Mouse (Mus musculus): ENCODE results near the gene Batf.
"Not testable (repeated sequence)": the region's sequence is repeated elsewhere in the genome, so short reads cannot be mapped to it uniquely, and the experiment has no call there.

The Batf gene

DNA sequence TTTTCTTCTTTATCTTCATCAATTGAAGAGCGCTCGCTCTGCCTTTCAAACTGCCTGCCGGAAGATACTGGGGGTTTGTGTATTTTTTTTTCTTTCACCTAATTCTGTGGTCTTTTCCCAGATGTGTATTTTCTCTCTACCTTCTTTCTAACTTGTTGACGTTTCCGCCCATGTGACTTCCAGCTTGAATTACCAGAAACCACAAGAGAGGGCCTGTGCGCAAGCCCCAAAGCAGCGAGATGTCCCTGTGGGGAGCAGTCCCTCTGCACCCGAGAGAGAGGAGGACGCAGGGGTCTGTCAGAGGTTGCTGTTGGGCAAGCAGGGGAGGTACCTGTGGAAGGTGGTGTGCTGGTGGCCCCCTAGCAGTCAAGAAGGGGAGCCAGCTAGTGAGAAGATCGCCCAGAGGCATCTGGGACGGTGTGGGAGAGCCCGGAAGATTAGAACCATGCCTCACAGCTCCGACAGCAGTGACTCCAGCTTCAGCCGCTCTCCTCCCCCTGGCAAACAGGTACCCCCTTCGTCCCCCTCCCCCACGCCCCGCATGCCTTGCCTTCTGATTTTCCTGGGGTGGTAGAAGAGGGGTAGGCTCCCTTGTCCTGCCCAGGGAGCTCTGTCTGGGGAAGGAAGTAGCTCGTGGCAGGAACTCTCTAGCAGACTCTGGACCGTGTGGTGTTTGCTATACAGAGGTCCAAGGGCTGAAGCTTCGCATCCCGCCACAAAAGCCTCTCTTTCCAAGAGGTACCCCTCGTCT, at the start of gene Batf:
Gene Batf (plus strand): TSS at position 204 of the 751 bp plus-strand sequence.
- no peak for DNase-seq (ENCODE audit: low spot score)

DNA sequence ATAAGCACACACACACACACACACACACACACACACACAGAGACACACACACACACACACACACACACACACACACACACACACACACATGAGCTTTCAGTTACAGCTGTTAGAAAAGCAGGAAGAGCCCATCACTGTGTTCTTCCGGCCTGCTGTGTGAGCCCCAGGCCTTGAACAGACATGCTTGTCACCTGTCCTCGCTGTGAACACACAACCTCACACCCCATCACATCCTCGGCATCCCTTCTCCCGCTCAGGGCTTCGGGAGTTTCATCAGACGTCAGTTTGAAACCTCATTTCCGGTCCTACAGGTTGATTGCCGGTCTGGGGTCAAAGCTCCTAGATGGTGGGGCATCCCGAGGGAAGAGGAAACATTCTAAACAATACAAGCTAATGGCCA, 48.5 kb upstream of the Batf start:
- no peak for DNase-seq (ENCODE audit: low spot score)

DNA sequence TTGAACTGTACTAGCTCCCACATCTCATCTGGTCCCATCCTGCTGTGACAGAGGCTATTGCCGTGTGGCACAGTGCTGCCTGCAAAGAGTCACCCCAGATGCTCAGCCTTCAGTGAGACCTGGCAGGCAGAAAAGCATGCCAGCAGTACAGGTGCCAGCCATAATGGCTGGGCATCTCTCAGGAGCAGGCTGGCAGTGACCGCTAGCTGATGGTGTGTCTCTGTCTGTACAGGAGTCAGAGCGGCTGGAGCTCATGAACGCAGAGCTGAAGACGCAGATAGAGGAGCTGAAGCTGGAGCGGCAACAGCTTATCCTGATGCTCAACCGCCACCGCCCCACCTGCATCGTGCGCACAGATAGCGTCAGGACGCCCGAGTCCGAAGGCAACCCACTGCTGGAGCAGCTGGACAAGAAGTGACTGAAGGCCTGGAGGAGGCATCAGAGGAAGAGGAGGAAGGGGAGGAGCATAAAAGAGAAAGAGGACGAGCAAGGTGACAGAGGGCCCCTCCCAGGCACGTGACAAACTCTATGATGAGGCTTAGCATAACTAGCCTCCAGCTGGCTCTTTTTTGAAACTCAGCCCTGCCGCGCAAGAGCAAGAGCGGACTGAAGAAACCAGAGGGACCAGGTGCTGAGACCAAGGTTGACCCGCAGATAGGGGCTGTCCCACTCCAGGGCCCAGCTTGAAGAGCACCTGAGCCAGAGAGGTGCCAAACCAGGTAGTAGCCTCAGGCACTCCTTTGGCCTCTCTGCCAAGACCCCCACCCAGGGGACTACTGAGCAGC, 47.7 kb upstream of the Batf start:
- DNase-seq (ENCODE audit: low spot score) = no peak

DNA sequence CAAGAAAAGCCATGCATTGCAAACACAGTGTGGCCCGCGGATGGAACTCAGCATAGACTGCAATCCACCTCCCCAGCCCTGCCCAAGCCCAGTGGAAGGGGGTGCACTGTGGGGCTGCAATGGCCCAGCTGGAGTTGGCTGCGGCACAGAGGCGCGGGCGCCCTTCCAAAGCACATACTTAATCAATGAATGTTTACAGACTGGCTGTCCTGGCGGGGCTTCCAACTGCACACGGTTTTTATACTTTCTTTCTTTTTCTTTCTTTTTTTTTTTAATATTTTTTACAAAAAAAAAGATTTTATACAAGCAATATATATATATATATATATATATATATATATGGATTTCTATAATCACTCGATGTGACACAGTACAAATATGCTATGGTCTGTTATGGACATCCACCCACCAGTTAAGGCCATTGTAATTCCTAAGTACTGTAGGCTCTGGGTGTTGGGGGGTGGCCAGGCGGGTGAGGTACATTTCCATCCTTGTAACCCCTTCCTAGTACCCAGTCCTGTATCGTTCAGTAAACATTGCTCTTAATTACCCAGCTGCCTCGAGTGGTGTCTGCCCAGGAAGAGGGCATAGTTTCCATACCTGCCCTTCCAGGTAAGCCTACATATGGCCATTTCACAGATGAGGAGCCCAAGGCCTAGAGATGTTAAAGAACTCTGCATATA, 47.0 kb upstream of the Batf start:
- DNase-seq (ENCODE audit: low spot score) = no peak

- DNase-seq (ENCODE audit: low spot score) = no peak
Measured at GRCm38 (mm10) chr12:85640852-85641563, 45.5 kb upstream of the Batf start.

GRCm38 (mm10) chr12:85641564-85641931, 44.9 kb upstream of the Batf start:
- DNase-seq (ENCODE audit: low spot score) = no peak

- DNase-seq (ENCODE audit: low spot score) = no peak
Measured at GRCm38 (mm10) chr12:85643735-85644134, 42.7 kb upstream of the Batf start.

GRCm38 (mm10) chr12:85645664-85646063, 40.8 kb upstream of the Batf start:
- no peak for DNase-seq (ENCODE audit: low spot score)

DNA sequence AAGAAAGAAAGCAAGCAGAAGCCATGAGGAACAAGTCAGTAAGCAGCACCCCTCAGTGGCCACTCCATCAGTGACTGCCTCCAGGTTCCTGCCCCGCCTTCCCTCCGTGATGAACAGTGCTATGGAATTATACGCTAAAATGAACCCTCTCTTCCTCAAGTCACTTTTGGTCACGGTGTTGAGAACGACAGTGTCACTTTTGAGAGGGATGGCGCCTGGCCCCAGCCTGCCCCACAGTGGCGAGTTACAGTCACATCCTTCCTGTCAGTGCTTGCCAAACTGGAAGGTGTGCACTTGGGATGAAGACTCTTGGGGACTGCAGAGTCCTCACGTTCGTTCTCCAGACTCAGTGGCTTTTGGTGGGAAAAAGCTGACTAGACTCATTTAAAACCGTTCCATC, 39.1 kb upstream of the Batf start:
- no peak for DNase-seq (ENCODE audit: low spot score)

- DNase-seq (ENCODE audit: low spot score) = no peak
Measured at GRCm38 (mm10) chr12:85647955-85648354, 38.5 kb upstream of the Batf start.

- DNase-seq (ENCODE audit: low spot score) = no peak
Measured at GRCm38 (mm10) chr12:85659319-85659718, 27.1 kb upstream of the Batf start.

GRCm38 (mm10) chr12:85660855-85661254, 25.6 kb upstream of the Batf start:
- DNase-seq (ENCODE audit: low spot score) = no peak

- not testable (repeated sequence) for DNase-seq (ENCODE audit: low spot score)
Measured at GRCm38 (mm10) chr12:85662232-85662631, 24.2 kb upstream of the Batf start.

- DNase-seq (ENCODE audit: low spot score) = peak; percentile 35
Measured at GRCm38 (mm10) chr12:85662896-85663295, 23.6 kb upstream of the Batf start.

GRCm38 (mm10) chr12:85666112-85666511, 20.4 kb upstream of the Batf start:
- no peak for DNase-seq (ENCODE audit: low spot score)

GRCm38 (mm10) chr12:85667071-85667470, 19.4 kb upstream of the Batf start:
- no peak for DNase-seq (ENCODE audit: low spot score)

GRCm38 (mm10) chr12:85668696-85669095, 17.8 kb upstream of the Batf start:
- DNase-seq (ENCODE audit: low spot score) = no peak

GRCm38 (mm10) chr12:85670080-85670479, 16.4 kb upstream of the Batf start:
- no peak for DNase-seq (ENCODE audit: low spot score)

- DNase-seq (ENCODE audit: low spot score) = no peak
Measured at GRCm38 (mm10) chr12:85673914-85674313, 12.6 kb upstream of the Batf start.

DNA sequence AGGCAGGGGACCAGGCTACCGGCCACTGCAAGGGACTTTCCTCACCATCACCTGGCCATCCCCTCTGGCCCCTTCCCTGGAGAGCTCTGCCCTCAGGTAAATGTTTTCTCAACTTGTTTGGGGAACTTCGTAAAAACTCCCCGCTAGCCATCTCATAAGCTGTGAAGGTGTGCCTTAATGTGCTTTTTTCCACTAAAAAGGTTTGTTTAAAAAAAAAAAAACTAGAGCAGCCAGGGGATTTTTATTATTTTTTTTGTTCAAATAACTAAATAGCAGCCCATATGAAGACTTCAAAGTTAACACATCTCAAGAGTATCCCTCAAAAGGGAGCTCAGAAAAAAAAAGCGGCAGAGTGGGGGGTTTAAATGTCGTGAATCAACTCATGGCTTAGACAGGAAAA, 7.4 kb upstream of the Batf start:
- no peak for DNase-seq (ENCODE audit: low spot score)

- no peak for DNase-seq (ENCODE audit: low spot score)
Measured at GRCm38 (mm10) chr12:85679808-85680207, 6.7 kb upstream of the Batf start.

DNA sequence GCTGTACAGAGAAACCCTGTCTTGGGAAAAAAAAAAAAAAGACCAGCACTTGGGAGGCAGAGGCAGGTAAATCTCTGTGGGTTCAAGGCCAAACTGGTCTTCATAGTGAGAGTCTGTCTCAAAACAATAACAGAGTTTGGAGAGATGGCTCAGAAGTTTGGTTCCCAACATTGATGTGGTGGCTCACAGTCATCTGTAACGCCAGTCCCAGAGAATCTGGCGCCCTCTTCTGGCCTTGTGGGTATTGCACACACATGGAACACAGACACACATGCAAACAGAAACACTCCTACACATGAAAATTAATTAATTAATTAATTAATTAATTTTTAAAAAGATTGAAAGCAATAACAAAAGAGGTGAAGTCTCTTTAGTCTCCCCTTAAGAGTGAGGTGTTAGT, 4.1 kb upstream of the Batf start:
- no peak for DNase-seq (ENCODE audit: low spot score)

All from c-Kit-positive CD71-positive TER-119-positive erythroid progenitor cells, embryonic 14.5 days (primary cell).